Mouse (Mus musculus) forebrain, embryonic 14.5 days (tissue): ENCODE data around the gene Traf2. TPM values are rescaled to one million over a fixed set of nuclear protein-coding genes. Genes with fewer than 3 reads are reported as not detected.

Source experiments
- ATAC-seq: fragments of 200-750 bp; cut with Nextera tagmentation; 2 replicates; pipeline ENCODE4 v1.8.0; 2017; ENCODE audit warnings: mild to moderate bottlenecking, moderate library complexity
- DNase-seq: peaks from one replicate; pipeline ENCODE4 v3.0.0-alpha.2; 2015; ENCODE audit warnings: low spot score
- H3K27ac ChIP-seq: fragments of 300-500 bp; sonication (generic); 2 replicates; pipeline ENCODE4 v1.5.1; 2014; ENCODE audit warnings: low read depth, mild to moderate bottlenecking, control low read depth, low read length, moderate library complexity
- H3K27me3 ChIP-seq: fragments of 300-500 bp; sonication (generic); replicated peaks from 2 replicates; pipeline ENCODE4 v1.6.1; 2014; ENCODE audit warnings: low read length, control low read depth, mixed read lengths; ENCODE audit not compliant: control insufficient read depth, insufficient read depth
- H3K36me3 ChIP-seq: fragments of 300-500 bp; sonication (generic); 2 replicates; pipeline ENCODE4 v1.6.1; 2014; ENCODE audit warnings: low read length, control low read depth; ENCODE audit not compliant: control insufficient read depth, insufficient read depth
- H3K4me1 ChIP-seq: fragments of 300-500 bp; sonication (generic); 2 replicates; pipeline ENCODE4 v1.6.1; 2014; ENCODE audit warnings: antibody characterized with exemption, low read length, control low read depth; ENCODE audit not compliant: control insufficient read depth, insufficient read depth
- H3K4me2 ChIP-seq: fragments of 300-500 bp; sonication (generic); 2 replicates; pipeline ENCODE4 v1.6.1; 2014; ENCODE audit warnings: mild to moderate bottlenecking, control low read depth, low read length
- H3K4me3 ChIP-seq: fragments of 300-500 bp; sonication (generic); 2 replicates; pipeline ENCODE4 v1.5.1; 2014; ENCODE audit warnings: low read depth, low read length, control low read depth
- H3K9ac ChIP-seq: fragments of 300-500 bp; sonication (generic); 2 replicates; pipeline ENCODE4 v1.6.1; 2014; ENCODE audit warnings: mild to moderate bottlenecking, low read length, control low read depth, moderate library complexity
- H3K9me3 ChIP-seq: fragments of 300-500 bp; sonication (generic); replicated peaks from 2 replicates; pipeline ENCODE4 v1.6.1; 2016; ENCODE audit warnings: low read length, control low read depth, mixed read lengths; ENCODE audit not compliant: control insufficient read depth
- WGBS: fragments of 180-500 bp; shearing (Covaris S2); extraction: QIAGEN DNeasy Blood & Tissue Kit; methylation state at CpG from one replicate; pipeline ENCODE4 v1.1.7; 2014; 5-methylcytosine and 5-hydroxymethylcytosine counted together
- polyA plus RNA-seq: library from polyadenylated mRNA; unstranded; fragments of >200 nt; fragmentation: Nextera tagmentation; extraction: Ambion mirVana; gene quantifications from 2 replicates; pipeline ENCODE4 v1.2.1, GENCODE M21; 2014

Traf2 gene
- polyA plus RNA-seq, 1 experiment from 2014 or later = 26.7 TPM

DNA sequence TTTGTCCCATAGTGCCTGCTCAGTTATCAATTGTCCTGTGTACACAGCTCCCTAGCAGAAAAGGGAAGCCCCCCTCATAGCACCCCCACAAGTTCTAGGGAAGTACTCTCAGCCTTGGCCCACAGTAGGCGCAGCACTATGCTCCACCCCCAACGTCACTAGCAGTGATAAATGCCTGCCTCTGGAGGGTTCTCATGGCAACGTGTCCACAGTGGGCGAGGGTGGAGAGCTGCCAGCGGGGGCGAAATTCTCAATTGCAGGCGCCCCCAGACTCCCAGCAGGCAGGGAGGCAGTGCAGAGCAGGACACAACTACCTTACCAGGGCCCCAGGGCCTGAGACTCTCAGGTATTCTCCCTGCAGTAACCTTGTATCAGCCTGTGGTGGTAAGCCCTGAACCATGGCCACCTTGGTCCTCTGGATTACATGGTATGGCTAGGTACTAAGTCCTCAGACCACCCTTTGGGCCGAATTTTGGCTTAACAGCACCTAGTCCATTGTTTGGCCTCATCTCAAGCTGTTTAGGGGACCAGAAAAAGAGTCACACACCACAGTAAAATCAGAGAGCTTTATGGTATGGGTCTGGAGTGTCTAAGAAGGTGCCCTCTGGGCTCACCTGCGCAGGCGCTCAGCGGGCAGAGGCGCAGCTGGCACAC lies 35.9 kb upstream of the Traf2 start:
- Histone ChIP-seq H3K36me3 (peaks cover 40% of the 10 kb centered on the region), H3K27me3 (peaks cover 34% of the 10 kb centered on the region), H3K4me2 (no peak overlapping the region), H3K9ac (peak overlapping the region; percentile 32), H3K27ac (0 out of 2 replicates have a peak overlapping the region, but pooled peaks have one; percentile 5), H3K4me3 (no peak overlapping the region), H3K4me1 (peaks cover 9% of the 10 kb centered on the region; the same call in 1 of the 2 replicates), H3K9me3 (no peaks in the 10 kb centered on the region)
- DNase-seq = peak; percentile 65
- WGBS = 54% methylated on average over 12 of the region's 12 CpGs
- ATAC-seq = 0 out of 2 replicates have a peak, but pooled peaks have one; percentile 8

DNA sequence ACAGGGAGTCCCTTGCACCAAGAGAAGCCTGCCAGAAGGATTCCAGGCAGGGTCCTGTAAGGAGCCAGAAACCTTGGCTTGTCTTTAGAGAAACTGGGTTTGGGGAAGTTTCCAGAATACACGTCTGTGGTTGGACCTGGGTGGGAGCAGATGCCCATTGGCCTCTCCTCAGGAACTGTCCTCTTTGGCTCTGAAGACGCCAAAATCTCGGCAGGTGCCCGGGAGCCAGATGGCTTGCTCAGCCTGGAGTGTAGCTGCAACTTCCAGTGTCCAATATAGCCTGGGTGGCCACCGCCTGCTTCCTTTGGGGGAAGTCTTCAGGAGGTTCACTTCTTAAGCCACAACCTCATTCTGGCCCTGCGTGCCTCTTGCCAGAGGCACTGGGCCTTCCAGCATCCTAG lies 35.2 kb upstream of the Traf2 start:
- 37% methylated on average over 6 of the region's 6 CpGs for WGBS
- no peak for DNase-seq
- no peak overlapping the region for H3K9ac ChIP-seq
- peaks cover 34% of the 10 kb centered on the region for H3K36me3 ChIP-seq
- H3K27me3 ChIP-seq = peaks cover 41% of the 10 kb centered on the region
- peaks cover 9% of the 10 kb centered on the region; the same call in 1 of the 2 replicates for H3K4me1 ChIP-seq
- H3K9me3 ChIP-seq = no peaks in the 10 kb centered on the region
- H3K4me2 ChIP-seq = peak overlapping the region; percentile 73
- no peak overlapping the region for H3K4me3 ChIP-seq
- H3K27ac ChIP-seq = no peak overlapping the region
- peak; percentile 8 for ATAC-seq

DNA sequence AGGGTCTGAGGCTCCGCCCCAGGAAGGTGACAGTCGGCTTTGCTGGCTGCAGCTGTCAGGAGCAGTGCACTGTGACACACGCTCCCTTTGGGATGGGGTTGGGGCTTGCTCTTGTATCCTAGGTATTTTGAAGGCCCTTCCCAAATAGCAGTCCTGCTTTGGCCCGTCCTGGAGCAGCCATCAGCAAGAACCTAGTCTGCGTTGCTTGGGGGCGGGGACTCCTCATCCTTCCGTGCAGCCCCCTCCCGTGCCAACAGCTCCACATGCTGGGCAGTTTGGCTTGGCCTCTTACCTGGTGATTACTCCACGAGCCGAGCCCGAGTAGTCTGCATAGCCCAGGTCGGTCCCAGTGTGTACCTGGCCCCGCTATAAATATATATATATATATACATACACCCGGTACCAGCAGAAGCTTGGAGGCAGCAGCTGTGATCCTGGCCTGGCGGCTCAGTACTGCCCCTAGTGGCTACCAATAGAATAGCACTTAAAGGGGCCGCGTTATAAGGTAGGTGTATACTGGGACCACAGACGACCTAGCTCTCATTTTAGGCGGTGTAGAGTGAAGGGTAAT lies 34.6 kb upstream of the Traf2 start, which contains the start of gene Ajm1:
Gene Ajm1 (minus strand): TSS at position 464 of the 571 bp plus-strand sequence.
- Histone ChIP-seq H3K4me1 (peaks cover 9% of the 10 kb centered on the region; the same call in 1 of the 2 replicates), H3K36me3 (peaks cover 29% of the 10 kb centered on the region)

DNA sequence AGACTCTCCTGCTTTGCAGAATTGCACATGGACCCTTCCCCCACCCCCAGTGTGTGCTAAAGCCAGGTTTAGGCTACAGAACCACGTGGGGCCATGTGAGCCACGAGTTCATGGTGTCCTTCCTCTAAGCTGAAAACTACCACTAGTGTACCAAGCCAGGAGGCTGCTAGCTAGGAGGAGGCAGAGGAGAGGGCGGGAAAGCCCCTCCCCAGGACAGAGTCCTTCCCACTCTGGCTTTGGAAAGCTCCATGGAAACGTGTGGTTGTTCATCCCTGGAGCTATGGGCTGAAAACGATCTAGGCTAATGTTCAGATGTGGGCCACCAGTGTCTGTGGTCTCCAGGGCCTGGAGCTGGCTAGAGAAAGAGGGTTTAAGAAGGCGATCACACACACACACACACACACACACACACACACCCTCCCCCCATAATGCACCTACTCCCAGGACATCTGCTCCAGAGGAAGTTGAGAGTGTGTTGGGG lies 33.9 kb upstream of the Traf2 start:
- WGBS = 48% methylated on average over 6 of the region's 6 CpGs
- Histone ChIP-seq H3K9ac (peak overlapping the region; percentile 58; the same call in 1 of the 2 replicates), H3K27ac (no peak overlapping the region), H3K36me3 (peaks cover 26% of the 10 kb centered on the region), H3K4me3 (no peak overlapping the region), H3K4me2 (peak overlapping the region; percentile 73), H3K4me1 (peaks cover 13% of the 10 kb centered on the region), H3K27me3 (peaks cover 52% of the 10 kb centered on the region), H3K9me3 (no peaks in the 10 kb centered on the region)
- DNase-seq = no peak
- ATAC-seq = no peak

More for the DNA sequence above, 34.6 kb upstream of the Traf2 start, which contains the start of gene Ajm1:
- DNase-seq = peak; percentile 84
- H3K27me3 ChIP-seq = peaks cover 46% of the 10 kb centered on the region
- peak; percentile 81 for ATAC-seq
- peak within 1 kb of the TSS; percentile 36 for H3K4me3 ChIP-seq
- H3K4me2 ChIP-seq = peak within 1 kb of the TSS; percentile 73
- H3K27ac ChIP-seq = 0 out of 2 replicates have a peak within 1 kb of the TSS, but pooled peaks have one; percentile 5
- peak within 1 kb of the TSS; percentile 58 for H3K9ac ChIP-seq
- 4% methylated on average over 19 of the region's 19 CpGs for WGBS
- no peaks in the 10 kb centered on the region for H3K9me3 ChIP-seq

DNA sequence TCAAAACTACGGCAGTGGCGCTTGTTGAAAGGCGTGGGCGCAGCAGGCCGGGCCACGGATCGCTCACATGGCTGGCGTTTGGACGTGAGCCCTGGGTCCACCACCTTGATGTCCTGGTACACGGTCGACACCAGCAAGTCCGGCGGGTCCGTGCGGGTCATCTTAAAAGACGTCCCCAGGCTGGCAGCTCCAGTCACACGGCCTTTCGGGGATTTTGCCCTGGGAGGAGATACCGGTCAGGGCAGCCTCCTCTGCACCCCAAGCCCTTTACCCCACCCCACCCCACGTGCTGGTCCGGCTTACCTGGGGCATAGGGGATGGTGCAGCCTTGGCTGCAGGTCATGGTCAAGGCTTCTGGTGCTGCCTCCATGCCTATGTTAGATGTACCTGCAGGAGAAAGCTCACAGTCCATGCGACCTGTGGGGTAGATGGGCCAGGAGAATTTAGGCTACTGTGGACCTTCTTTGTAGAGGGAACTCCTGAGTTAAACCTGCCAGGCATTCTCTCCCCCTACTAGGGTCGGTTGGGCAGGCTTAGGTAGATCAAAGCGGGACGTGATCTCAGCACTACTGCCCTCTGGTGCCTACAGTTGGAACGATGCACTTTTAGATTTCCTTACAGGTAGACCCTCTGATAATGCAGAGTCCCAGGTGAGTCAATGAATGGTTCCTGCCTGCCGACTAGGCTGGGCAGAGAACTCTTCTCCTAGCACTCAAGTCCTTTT lies 33.2 kb upstream of the Traf2 start:
- peaks cover 16% of the 10 kb centered on the region for H3K4me1 ChIP-seq
- WGBS = 7% methylated on average over 26 of the region's 27 CpGs
- H3K27me3 ChIP-seq = peaks cover 52% of the 10 kb centered on the region
- H3K4me2 ChIP-seq = peak overlapping the region; percentile 14; the same call in 1 of the 2 replicates
- H3K9me3 ChIP-seq = no peaks in the 10 kb centered on the region
- no peak overlapping the region for H3K9ac ChIP-seq
- 0 out of 2 replicates have a peak overlapping the region, but pooled peaks have one; percentile 6 for H3K4me3 ChIP-seq
- H3K27ac ChIP-seq = no peak overlapping the region
- DNase-seq (peak; percentile 61), ATAC-seq (no peak)
- peaks cover 18% of the 10 kb centered on the region for H3K36me3 ChIP-seq

DNA sequence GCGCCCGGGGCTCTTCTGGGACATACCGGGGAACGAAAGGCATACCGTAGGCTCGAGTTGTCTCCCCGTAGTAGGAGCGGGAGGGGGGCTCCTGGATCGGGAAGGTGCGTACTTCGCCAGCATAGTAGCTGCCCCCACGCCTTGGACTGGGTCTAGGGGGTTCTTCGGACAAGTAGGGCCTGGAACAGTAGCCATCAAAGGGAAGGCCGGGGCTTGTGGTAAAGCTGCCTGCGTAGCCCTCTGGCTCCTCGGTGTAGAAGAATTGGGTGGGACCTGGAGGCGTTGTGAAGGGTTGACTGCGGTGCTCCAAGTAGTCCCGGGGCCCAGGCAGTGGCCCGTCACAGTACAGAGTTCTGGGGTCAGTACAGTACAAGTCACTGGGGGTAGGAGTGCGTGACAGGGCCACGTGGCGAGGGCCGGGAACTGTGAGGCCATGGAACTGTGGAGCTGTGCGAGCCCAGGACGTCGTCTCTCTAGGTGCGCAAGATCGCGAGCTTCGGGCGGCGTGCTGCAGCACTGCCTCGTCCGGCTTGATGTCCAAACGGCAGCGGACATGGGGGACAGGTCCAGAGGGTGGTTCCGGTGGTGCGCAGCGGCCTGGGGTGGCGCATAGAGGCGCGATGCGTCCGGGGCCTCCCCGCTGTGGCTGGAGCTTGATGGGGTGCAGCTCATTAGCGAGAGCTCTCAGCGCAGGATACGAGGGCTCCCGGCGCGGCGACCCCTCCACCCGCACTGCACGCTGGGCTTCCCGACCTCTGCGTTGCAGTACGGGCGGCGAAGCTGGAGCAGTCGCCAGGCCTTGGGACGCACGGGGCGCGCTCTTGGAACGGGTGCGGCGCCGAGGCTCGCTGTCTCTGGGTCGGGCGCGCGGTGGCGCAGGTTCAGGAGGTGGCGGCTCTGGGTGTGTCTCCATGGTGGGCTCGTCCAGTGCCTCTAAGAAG lies 32.3 kb upstream of the Traf2 start:
- Histone ChIP-seq H3K4me1 (peaks cover 17% of the 10 kb centered on the region), H3K27me3 (peaks cover 52% of the 10 kb centered on the region), H3K27ac (no peak overlapping the region), H3K9me3 (no peaks in the 10 kb centered on the region), H3K9ac (no peak overlapping the region), H3K36me3 (peaks cover 10% of the 10 kb centered on the region), H3K4me3 (peak overlapping the region; percentile 16; the same call in 1 of the 2 replicates), H3K4me2 (peak overlapping the region; percentile 14; the same call in 1 of the 2 replicates)
- WGBS = 5% methylated on average over 75 of the region's 77 CpGs
- ATAC-seq (no peak), DNase-seq (no peak)

DNA sequence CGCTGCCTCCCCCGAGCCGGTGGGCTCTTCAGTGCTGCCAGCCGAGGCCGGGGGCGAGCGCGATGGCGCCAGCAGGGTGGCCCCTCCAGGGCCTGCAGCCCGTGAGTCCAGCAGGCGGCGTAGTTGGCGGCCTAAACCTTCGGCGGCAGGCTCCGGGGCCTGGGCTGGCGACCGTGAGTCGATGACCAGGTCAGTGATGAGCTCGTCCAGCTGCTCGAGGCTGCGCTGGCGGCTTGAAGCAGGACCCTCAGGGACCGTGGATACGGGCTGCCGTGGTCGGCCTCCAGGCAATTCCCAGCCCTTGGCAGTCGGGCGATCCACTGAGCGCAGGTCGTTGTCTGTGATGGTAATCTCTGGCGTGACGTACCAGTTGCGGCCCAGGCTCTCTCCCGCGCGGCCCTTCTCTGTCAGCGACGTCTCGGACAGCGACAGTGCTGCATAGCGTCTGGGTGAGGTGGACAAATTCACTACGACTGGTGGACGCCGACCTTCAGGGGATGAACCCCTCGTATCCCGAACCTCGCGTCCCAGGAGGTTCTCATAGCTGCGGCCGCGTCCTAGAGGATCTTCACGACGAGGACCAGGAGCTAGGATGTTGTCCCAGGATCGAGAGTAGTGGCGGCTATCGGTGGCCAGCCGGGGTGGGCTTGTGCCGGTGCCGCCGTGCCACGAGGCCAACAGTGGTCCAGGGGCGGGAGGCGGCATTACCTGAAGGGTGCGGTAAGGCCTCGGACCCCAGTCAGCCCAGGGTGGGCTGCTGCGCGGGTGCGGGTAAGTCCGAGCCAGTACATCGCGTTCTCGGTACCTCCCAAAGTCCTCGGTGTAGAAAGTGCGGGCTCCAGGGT lies 31.4 kb upstream of the Traf2 start:
- Histone ChIP-seq H3K4me3 (peak overlapping the region; percentile 16), H3K27me3 (peaks cover 52% of the 10 kb centered on the region), H3K4me2 (peak overlapping the region; percentile 36), H3K27ac (no peak overlapping the region), H3K9ac (peak overlapping the region; percentile 32; the same call in 1 of the 2 replicates), H3K36me3 (peaks cover 2% of the 10 kb centered on the region; the same call in 1 of the 2 replicates), H3K4me1 (peaks cover 23% of the 10 kb centered on the region), H3K9me3 (no peaks in the 10 kb centered on the region)
- WGBS = 5% methylated on average over 75 of the region's 75 CpGs
- ATAC-seq = no peak
- no peak for DNase-seq
